ENCODE assay signal across 29 mouse cellular contexts in genomic region chr4:39991358-39991757, GRCm38 (mm10).
"Had no signal": no experiment of that assay in that cellular context is flagged by ENCODE, and none has a peak within 500 bp of the region (broad histone marks: within the 10 kb centered on the region; RNA-seq: fewer than 3 reads in every experiment).

No protein-coding gene starts in this region.

- H3K4me1 ChIP-seq: embryonic facial prominence, embryonic 10.5 days; embryonic facial prominence, embryonic 12.5 days; embryonic facial prominence, embryonic 13.5 days; embryonic facial prominence, embryonic 15.5 days; forebrain, embryonic 10.5 days; forebrain, embryonic 12.5 days; forebrain, embryonic 13.5 days; forebrain, embryonic 15.5 days; heart, embryonic 10.5 days had no signal

- ATAC-seq: forebrain, embryonic 13.5 days; forebrain, embryonic 14.5 days; forebrain, embryonic 15.5 days; forebrain, embryonic 16.5 days; forebrain, postnatal 0 days had no signal

- H3K27ac ChIP-seq: embryonic facial prominence, embryonic 10.5 days; embryonic facial prominence, embryonic 12.5 days; embryonic facial prominence, embryonic 13.5 days; embryonic facial prominence, embryonic 15.5 days; forebrain, embryonic 10.5 days; forebrain, embryonic 12.5 days; forebrain, embryonic 13.5 days; forebrain, embryonic 15.5 days; gastrocnemius, adult 2 months; heart, adult 2 months; heart, embryonic 10.5 days had no signal

- H3K4me3 ChIP-seq: embryonic facial prominence, embryonic 10.5 days; embryonic facial prominence, embryonic 12.5 days; embryonic facial prominence, embryonic 13.5 days; embryonic facial prominence, embryonic 15.5 days; erythroblast, embryonic 14.5 days; forebrain, embryonic 10.5 days; forebrain, embryonic 12.5 days; forebrain, embryonic 13.5 days; forebrain, embryonic 15.5 days; gastrocnemius, adult 2 months; heart, adult 2 months; heart, embryonic 10.5 days had no signal

- DNase-seq: cerebellum, adult 8-10 months; cerebellum, adult 9-10 months; cerebellum, adult 9-11 months; cerebellum, postnatal 10 days; cerebellum, postnatal 14 days; cerebellum, postnatal 25 days; cerebellum, postnatal 36 days; embryo, embryonic 11 days; forebrain, postnatal 0 days; gastrocnemius, adult 2 months; gastrocnemius, postnatal 10 days; gastrocnemius, postnatal 14 days; gastrocnemius, postnatal 25 days; gastrocnemius, postnatal 36 days; heart, adult 11 months; heart, adult 18-20 months; heart, adult 2 months had no signal
